Mouse (Mus musculus) brain, embryonic 18.5 days (tissue): Measurements from ENCODE around the gene Vrk2.

Experiments used
- DNase-seq: peaks from one replicate; pipeline ENCODE4 v3.0.0-alpha.2; 2012; ENCODE audit warnings: low read depth, low spot score

Gene Vrk2

GRCm38 (mm10) chr11:26551551-26551950, 42.2 kb downstream of the Vrk2 start:
- DNase-seq = no peak

GRCm38 (mm10) chr11:26537816-26538215, 56.0 kb downstream of the Vrk2 start:
- no peak for DNase-seq

- no peak for DNase-seq
Measured at GRCm38 (mm10) chr11:26533828-26534119, 60.0 kb downstream of the Vrk2 start.

GRCm38 (mm10) chr11:26532994-26533827, 60.6 kb downstream of the Vrk2 start:
- no peak for DNase-seq

GRCm38 (mm10) chr11:26526861-26527260, 66.9 kb downstream of the Vrk2 start:
- DNase-seq = no peak

- no peak for DNase-seq
Measured at GRCm38 (mm10) chr11:26518991-26519390, 74.8 kb downstream of the Vrk2 start.

GRCm38 (mm10) chr11:26516086-26516485, 77.7 kb downstream of the Vrk2 start:
- DNase-seq = no peak

GRCm38 (mm10) chr11:26513683-26514082, 80.1 kb downstream of the Vrk2 start:
- no peak for DNase-seq

GRCm38 (mm10) chr11:26495951-26496350, 97.8 kb downstream of the Vrk2 start:
- no peak for DNase-seq

- DNase-seq = peak; percentile 65
Measured at GRCm38 (mm10) chr11:26489761-26490466, 103.9 kb downstream of the Vrk2 start.

- no peak for DNase-seq
Measured at GRCm38 (mm10) chr11:26481691-26482242, 112.0 kb downstream of the Vrk2 start.

GRCm38 (mm10) chr11:26477037-26477739, 116.6 kb downstream of the Vrk2 start:
- no peak for DNase-seq

- DNase-seq = no peak
Measured at GRCm38 (mm10) chr11:26454081-26454480, 139.7 kb downstream of the Vrk2 start.

- no peak for DNase-seq
Measured at GRCm38 (mm10) chr11:26452693-26453092, 141.1 kb downstream of the Vrk2 start.

- no peak for DNase-seq
Measured at GRCm38 (mm10) chr11:26451228-26451627, 142.6 kb downstream of the Vrk2 start.

GRCm38 (mm10) chr11:26450636-26451035, 143.2 kb downstream of the Vrk2 start:
- DNase-seq = no peak

GRCm38 (mm10) chr11:26449789-26450188, 144.0 kb downstream of the Vrk2 start:
- DNase-seq = no peak

GRCm38 (mm10) chr11:26444374-26444773, 149.4 kb downstream of the Vrk2 start:
- no peak for DNase-seq

GRCm38 (mm10) chr11:26441121-26441520, 152.7 kb downstream of the Vrk2 start:
- DNase-seq = no peak

- DNase-seq = peak; percentile 24
Measured at GRCm38 (mm10) chr11:26437818-26438217, 156.0 kb downstream of the Vrk2 start.

GRCm38 (mm10) chr11:26434229-26434628, 159.6 kb downstream of the Vrk2 start:
- DNase-seq = no peak

- DNase-seq = no peak
Measured at GRCm38 (mm10) chr11:26421472-26421871, 172.3 kb downstream of the Vrk2 start.
